ENCODE assay signal across 24 mouse cellular contexts in the genomic region with DNA sequence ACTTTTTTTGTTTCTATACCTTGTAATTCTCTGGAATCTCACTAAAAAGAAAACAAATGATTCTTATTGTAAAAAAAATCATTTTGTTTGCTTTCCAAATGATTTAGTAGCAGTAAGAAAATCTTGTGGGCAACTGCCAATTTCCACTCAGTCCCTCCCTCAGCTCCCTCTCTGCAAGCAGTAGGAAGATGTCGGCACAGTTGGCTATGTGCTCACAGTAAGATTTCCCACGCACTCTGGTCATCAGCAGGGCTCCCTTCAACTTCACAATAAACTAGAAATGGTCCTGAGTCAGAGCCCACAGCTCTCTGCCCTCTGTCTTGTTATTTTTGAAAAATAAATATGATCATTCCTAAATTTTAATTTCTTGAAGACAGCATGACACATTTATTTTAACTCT. TPM values are rescaled to one million over a fixed set of nuclear protein-coding genes. Genes with fewer than 3 reads are reported as not detected.
DNase-seq lines count a peak whose midpoint lies in the region; TF ChIP-seq lines count a peak whose summit lies in the region.
"Had no signal": no experiment of that assay in that cellular context is flagged by ENCODE, and none has a peak within 500 bp of the region (broad histone marks: within the 10 kb centered on the region; RNA-seq: fewer than 3 reads in every experiment).

No protein-coding gene starts in this region.

- no peak overlapping the region for H3K4me3 ChIP-seq in gastrocnemius, adult 2 months
- H3K4me3 ChIP-seq in limb, embryonic 10.5 days = no peak overlapping the region
- H3K4me3 ChIP-seq: embryonic facial prominence, embryonic 15.5 days; heart, embryonic 12.5 days; hindbrain, embryonic 10.5 days; midbrain, embryonic 10.5 days; neural tube, embryonic 15.5 days had no signal

- H3K4me1 ChIP-seq in limb, embryonic 10.5 days = no peaks in the 10 kb centered on the region
- H3K4me1 ChIP-seq: embryonic facial prominence, embryonic 15.5 days; heart, embryonic 12.5 days; hindbrain, embryonic 10.5 days; midbrain, embryonic 10.5 days; neural tube, embryonic 15.5 days had no signal

- 70% methylated on average over 2 of the region's 2 CpGs for WGBS in limb, embryonic 10.5 days

- H3K27ac ChIP-seq in gastrocnemius, adult 2 months = no peak overlapping the region
- no peak overlapping the region for H3K27ac ChIP-seq in limb, embryonic 10.5 days
- H3K27ac ChIP-seq: embryonic facial prominence, embryonic 15.5 days; hindbrain, embryonic 10.5 days; hindbrain, postnatal 0 days; midbrain, embryonic 10.5 days; neural tube, embryonic 15.5 days had no signal

- intact Hi-C loops in gastrocnemius, adult 2 months (cut with DNase I) = no loop called here

- DNase-seq in layer of hippocampus, adult 9-11 months = peak; percentile 51
- no peak for DNase-seq in layer of hippocampus, adult 11-12 months (ENCODE audit: low spot score)
- DNase-seq in brain, adult 2 months (ENCODE audit: low read depth, low spot score) = peak; percentile 83
- DNase-seq in cerebellum, adult 11 months = peak; percentile 20
- peak; percentile 50 for DNase-seq in cerebellum, adult 9-11 months
- no peak for DNase-seq in gastrocnemius, adult 2 months
- no peak for DNase-seq in lung, adult 18-20 months
- no peak for DNase-seq in limb, embryonic 10.5 days (ENCODE audit: low spot score)
- DNase-seq: adrenal gland, postnatal 10 days; heart, postnatal 10 days; kidney, adult 9 months; kidney, postnatal 14 days; right cerebral cortex, postnatal 14 days; spleen, adult 18-20 months had no signal

- H3K36me3 ChIP-seq in limb, embryonic 10.5 days = no peaks in the 10 kb centered on the region
- H3K36me3 ChIP-seq: embryonic facial prominence, embryonic 15.5 days; heart, embryonic 12.5 days; hindbrain, embryonic 10.5 days; midbrain, embryonic 10.5 days; neural tube, embryonic 15.5 days had no signal

- no peaks in the 10 kb centered on the region for H3K9me3 ChIP-seq in limb, embryonic 10.5 days (replicated peaks)
- H3K9me3 ChIP-seq: embryonic facial prominence, embryonic 15.5 days; heart, embryonic 12.5 days; hindbrain, embryonic 10.5 days; midbrain, embryonic 10.5 days; neural tube, embryonic 15.5 days had no signal

- TF ChIP-seq CTCF in gastrocnemius, adult 2 months (IDR thresholded peaks at IDR 0.05) = no peak

- no peaks in the 10 kb centered on the region for H3K27me3 ChIP-seq in limb, embryonic 10.5 days (ENCODE audit: low read depth, poor library complexity, severe bottlenecking)
- H3K27me3 ChIP-seq: embryonic facial prominence, embryonic 15.5 days; heart, embryonic 12.5 days; neural tube, embryonic 15.5 days had no signal

RNA-seq across cellular contexts. Expression of a gene that starts 46.1 kb away (rescaled TPM):
- total RNA-seq in gastrocnemius, adult 2 months (2021) = 1 to 10 TPM in 1 of 2 experiments, under 1 TPM in 1; 0.38 to 2.0 TPM
- 1.9 and 3.0 TPM in 2 replicates for polyA plus RNA-seq in limb, embryonic 10.5 days (2016; fragmentation: Nextera tagmentation; extraction: Ambion mirVana)
- total RNA-seq: liver, adult 2 months; MEL had no signal
- polyA plus RNA-seq: activated CD4-positive, CD25-positive, alpha-beta regulatory T cell, adult 4 months; C2C12; liver, adult 2 months had no signal

Comparison
In these comparisons a context has a peak if more than half of its experiments do, and no peak if none do; other contexts are left out.
1. DNase-seq: peak in layer of hippocampus, adult 9-11 months (single experiment), brain, adult 2 months (single experiment), cerebellum, adult 11 months (single experiment) and cerebellum, adult 9-11 months (single experiment); none in layer of hippocampus, adult 11-12 months (single experiment), gastrocnemius, adult 2 months (single experiment), lung, adult 18-20 months (0 of 2) and limb, embryonic 10.5 days (single experiment).